Mouse (Mus musculus) MEL (cell line): ENCODE measurements around the gene Ten1.

Source experiments
- CTCF ChIP-seq, 3 experiments: IDR thresholded peaks in 2 of 3; conservative IDR thresholded peaks in 1 of 3; 2 replicates each; pipeline ENCODE4 v1.5.1; 2011 to 2012; ENCODE audit warnings: low read length in 3 of 3, low read depth in 2 of 3, mild to moderate bottlenecking in 2 of 3, improper control_type of control experiment in 1 of 3, inconsistent platforms in 1 of 3, mixed read lengths in 1 of 3, moderate library complexity in 1 of 3; ENCODE audit not compliant: control insufficient read depth in 1 of 3, insufficient read depth in 1 of 3, poor library complexity in 1 of 3, severe bottlenecking in 1 of 3
- ETS1 ChIP-seq: IDR thresholded peaks from 2 replicates; pipeline ENCODE4 v1.6.1; 2012; ENCODE audit warnings: low read depth, mild to moderate bottlenecking, inconsistent platforms, low read length, improper control_type of control experiment, moderate library complexity
- MXI1 ChIP-seq: IDR thresholded peaks from 2 replicates; pipeline ENCODE4 v1.6.1; 2011; ENCODE audit warnings: mild to moderate bottlenecking, low read depth, low read length, improper control_type of control experiment
- POLR2A ChIP-seq, 2 experiments: IDR thresholded peaks; 2 replicates each; pipeline ENCODE4 v1.6.1; 2011 to 2012; ENCODE audit warnings: low read length in 2 of 2, mild to moderate bottlenecking in 2 of 2, control low read depth in 1 of 2, improper control_type of control experiment in 1 of 2, low read depth in 1 of 2, moderate library complexity in 1 of 2; ENCODE audit not compliant: control insufficient read depth in 1 of 2, insufficient read depth in 1 of 2, poor library complexity in 1 of 2

- TF ChIP-seq POLR2A (IDR thresholded peaks at IDR 0.05; ENCODE audit: control insufficient read depth in 1 of 2, insufficient read depth in 1 of 2, low read depth in 1 of 2, low read length in 2 of 2, poor library complexity in 1 of 2) (no peak), ETS1 (no peak), CTCF (IDR thresholded peaks at IDR 0.05 in 2 of 3, conservative IDR thresholded peaks at IDR 0.05 in 1 of 3; ENCODE audit: control insufficient read depth in 1 of 3, insufficient read depth in 1 of 3, low read depth in 2 of 3, low read length in 3 of 3, poor library complexity in 1 of 3, severe bottlenecking in 1 of 3) (no peak), MXI1 (no peak)
These were observed 35.7 kb upstream of the Ten1 start for GRCm38 (mm10) chr11:116163002-116163401.
